Mouse (Mus musculus): ENCODE data around the gene Slc22a17.
"Not testable (repeated sequence)": the region's sequence is repeated elsewhere in the genome, so short reads cannot be mapped to it uniquely, and the experiment has no call there.

Gene Slc22a17

DNA sequence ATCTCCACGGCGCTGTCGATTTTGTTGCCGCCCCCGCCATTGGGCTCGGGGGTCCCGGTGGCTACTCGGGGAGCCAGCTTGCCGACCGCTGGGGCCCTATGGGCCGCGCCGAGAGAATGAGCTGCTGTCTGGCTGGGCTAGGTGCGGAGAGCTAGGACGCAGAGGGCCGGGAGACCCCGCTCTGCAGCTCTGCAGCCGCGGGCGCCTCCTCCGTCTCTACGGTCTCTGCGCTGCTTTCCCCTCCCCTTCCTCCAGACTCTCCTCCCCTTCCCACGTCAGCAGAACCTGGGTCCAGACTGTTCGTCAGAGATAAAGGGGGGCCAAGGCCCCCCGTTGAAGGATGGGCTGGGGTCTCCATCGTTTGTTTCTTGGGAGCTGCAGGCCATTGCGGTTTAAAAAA lies at the start of gene Slc22a17:
Gene Slc22a17 (minus strand): TSS at position 247 of the 400 bp plus-strand sequence.
- peak; percentile 54 for DNase-seq (ENCODE audit: low spot score)

DNA sequence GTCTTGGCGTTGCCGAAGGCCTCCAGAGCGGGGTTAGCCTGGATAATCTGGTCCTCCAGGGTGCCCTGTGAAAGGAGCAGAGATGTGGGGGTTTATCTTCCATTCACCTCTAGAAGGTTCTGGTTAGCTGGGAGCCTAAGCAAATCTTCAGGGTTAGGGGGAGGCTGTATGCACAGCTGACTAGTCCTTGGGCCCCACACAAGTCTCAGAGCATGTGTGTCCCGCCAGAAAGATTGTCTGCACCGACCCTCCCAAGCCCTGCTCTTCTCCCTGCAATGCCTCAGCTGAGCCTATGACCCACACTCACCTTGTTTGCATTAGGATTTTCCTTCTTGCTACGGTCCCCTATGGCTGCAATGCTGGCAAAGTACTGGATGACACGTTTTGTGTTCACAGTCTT lies 49.8 kb upstream of the Slc22a17 start:
- DNase-seq (ENCODE audit: low spot score): no peak

DNA sequence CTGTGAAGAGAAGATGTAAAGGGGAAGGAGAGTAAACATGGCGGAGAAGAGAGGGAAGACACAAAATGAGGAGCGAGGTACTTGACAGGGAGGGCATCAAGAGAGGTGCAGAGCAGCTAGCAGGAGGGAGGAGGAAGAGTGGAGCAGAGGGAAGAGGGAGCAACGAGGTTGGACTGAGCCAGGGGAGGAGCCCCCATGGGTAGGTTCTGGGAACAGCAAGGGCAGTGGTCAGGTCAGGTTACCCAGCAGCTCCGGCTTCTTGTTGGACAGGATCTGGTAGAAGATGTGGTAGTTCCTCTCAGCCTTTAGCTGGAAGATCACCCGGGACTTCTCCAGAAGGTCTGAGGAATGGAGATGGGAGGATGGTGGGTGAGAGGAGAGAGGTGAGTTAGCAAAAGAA lies 48.6 kb upstream of the Slc22a17 start:
- no peak for DNase-seq (ENCODE audit: low spot score)

DNA sequence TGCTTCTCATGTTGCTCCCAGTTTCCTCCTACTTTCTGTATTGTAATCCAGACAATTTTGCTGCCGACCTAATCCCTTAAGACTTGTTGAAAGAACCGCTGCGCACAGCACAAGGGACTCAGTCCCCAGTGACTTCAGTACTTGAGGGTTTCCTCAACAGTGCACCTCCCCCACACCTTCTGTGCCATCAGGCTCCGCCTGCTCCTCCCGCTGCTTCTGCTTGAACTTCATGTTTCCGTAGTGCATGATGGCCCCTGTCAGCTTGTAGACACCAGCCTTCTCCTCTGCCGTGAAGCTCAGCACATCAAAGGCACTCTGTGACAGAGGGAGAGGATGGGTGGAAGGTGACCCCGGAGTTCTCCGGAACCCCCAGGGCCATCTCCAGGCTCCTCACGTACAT lies 47.8 kb upstream of the Slc22a17 start:
- peak; percentile 12 for DNase-seq (ENCODE audit: low spot score)

DNA sequence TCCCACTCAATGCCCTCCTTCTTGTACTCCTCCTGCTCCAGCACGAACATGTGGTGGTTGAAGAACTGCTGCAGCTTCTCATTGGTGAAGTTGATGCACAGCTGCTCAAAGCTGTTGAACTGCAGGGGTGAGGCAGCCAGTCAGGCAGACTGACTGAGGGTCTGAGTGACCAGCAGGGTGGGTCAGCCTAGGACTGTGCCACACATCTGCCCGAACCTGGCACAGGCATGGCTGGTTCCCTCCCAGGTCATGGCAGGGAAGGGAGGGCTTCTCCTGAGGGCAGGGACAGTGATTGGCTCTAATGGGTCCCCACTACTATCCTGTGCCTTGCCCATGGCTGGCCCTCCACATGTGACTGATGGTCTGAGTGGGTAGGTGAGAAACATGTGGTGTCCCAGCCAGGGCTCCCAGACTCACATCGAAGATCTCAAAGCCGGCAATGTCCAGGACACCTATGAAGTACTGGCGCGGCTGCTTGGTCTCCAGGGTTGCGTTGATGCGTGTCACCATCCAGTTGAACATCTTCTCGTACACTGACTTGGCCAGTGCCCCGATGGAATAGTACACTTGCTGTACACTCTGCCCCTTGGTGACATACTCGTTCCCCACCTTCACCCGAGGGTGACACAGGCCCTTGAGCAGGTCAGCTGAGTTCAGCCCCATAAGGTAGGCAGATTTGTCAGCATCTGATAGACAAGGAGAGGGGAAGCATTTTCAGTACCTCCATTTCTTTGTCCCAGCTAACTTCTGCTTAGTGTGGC lies 47.1 kb upstream of the Slc22a17 start:
- DNase-seq (ENCODE audit: low spot score): not testable (repeated sequence)

DNA sequence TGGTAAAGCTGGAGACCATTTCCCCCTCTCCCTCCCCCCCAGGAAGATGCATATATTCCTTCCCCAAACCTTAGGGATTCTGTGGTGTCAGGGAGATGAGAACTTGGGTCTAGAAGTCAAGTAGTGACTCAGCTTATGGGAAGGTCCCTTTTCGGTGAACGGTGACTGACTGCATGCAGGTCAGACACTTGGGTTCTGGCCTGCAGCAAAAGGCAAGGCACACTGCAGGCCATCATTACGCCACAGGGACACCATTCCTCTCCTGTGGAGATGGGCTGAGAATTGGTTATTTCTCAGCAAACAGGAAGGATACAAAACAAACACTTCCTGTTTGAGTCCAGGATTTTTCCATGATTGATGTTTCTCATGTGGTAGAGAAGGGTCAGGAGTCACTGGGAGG lies 46.3 kb upstream of the Slc22a17 start:
- DNase-seq (ENCODE audit: low spot score): no peak

DNA sequence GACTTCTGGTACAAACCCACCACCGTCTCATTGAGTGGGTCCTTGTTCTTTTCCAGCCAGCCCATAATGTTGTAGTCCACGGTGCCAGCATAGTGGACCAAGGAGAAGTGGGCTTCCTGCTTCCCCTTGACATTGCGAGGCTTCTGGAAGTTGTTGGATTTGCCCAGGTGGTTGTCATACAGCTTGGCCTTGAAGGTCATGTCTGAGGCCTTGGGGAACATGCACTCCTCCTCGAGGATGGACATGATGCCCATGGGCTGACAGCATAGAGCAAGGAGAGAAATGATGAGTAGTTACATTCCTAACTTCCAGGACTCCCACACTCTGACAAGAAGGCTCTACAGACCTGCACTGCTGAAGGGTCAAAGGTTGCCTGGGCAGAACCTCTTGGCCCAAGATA lies 45.6 kb upstream of the Slc22a17 start:
- DNase-seq (ENCODE audit: low spot score): no peak

DNA sequence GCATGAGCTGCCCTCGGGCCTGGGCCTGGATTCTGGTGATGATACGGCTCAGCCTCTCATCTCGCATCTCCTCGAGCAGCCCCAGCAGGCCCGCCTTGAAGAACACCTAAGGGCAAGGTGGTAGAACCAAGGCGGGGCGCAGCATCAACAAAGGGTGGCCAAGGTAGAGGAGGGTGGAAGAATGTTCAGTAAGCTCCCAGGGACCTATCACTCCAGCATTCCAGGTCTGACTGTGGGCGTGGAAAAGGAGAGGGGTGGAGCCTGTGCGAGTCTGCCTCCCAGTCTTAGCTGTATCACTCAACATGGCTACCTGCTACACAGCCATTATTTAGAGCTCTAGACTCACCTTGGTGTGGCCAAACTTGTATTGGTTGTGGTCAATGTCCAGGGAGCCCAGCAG lies 43.6 kb upstream of the Slc22a17 start:
- no peak for DNase-seq (ENCODE audit: low spot score)

DNA sequence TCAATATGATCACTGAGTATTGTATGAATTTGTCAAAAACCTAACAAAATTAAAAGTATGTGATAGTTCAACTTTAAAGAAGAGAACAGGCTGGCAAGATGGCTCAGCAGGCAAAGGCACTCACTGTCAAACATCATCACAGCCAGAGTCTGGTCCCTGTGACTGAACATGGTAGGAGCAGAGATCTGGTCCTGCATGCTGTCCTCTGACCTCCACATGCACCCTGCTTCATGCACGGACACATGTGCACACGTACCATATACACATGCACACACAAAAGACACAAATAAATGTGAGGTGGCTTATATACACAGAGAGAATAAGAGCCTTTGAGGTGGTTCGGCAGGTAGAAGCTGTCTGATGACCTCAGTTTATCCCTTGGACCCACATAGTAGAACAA lies 42.5 kb upstream of the Slc22a17 start:
- DNase-seq (ENCODE audit: low spot score): no peak

DNA sequence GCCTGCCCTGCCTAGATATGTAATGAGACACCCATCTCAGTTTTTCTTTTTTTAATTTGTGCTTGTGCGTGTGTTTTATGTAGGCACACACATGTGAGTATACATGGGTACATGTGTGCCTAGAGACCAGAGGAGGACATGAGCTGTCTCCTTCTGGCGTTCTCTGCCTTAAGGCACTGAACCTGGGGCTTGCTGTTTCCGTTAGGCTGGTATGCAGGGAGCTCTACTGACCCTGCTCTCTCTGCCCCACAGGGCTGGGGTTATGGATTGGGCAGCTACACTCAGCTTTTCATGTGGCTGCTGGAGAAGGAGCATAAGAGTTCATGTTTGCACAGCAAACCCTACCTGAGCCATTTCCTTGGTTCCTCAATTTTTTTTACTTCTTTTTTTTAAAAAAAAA lies 41.5 kb upstream of the Slc22a17 start:
- no peak for DNase-seq (ENCODE audit: low spot score)

DNA sequence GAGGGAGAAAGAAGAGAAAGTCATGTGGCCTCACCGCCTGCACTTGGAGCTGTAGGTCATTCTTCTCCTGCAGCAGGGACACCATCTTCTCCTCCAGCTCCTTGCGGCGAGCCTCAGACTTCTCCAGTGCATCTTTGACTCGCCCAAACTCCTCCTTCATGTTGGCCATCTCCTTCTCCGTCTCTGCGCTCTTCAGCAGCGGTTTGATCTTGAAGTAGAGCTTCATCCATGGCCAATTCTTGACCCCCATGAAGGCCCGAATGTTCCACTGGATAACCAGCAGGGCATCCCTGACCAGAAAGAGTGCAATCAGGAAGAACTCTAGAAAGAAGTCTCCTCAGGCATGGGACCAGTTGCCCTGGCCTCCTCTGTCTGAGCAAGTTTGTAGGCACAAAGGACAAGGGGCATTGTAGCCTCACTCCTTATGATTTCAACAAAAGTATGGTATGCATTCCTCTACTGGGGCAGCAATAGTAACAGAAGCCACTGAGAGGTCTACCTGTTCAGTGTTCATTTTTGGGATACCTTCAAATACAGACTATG lies 40.8 kb upstream of the Slc22a17 start:
- no peak for DNase-seq (ENCODE audit: low spot score)

DNA sequence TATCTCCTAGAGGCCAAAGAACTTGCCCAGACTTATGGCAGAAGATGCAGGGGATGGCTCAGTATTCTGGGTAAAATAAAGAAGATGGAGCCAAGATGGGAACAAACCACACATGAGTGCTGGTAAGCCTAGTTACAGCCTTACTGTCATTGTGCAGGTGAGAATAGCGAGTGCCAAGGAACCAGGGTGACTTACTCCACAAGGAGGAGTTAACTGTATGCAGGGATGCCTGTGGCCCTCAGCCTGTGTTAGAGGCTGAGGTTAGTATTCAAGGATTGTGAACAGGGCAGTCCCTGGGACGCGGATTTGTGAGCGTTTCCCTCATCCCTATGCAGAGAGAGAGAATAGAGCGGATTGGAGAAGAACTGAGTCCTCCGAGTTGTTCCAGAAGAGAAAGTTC lies 38.7 kb upstream of the Slc22a17 start:
- no peak for DNase-seq (ENCODE audit: low spot score)

DNA sequence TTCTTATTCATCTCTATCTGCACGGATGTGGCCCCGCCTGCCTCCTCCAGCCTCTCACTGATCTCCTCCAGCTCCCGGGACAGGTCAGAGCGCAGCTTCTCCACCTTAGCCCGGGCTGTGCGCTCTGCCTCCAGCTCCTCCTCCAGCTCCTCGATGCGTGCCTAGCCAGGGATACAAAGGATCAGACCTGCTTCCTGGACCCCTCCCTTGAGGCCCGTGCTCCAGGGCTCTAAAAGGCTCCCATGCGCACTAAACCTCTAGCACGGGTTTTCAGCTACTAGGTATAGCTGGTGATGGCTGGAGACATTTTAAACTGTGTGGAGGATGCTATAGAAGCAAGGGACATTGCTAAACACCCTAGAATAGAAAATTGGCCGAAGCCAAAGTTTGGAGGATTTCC lies 37.6 kb upstream of the Slc22a17 start:
- DNase-seq (ENCODE audit: low spot score): no peak

DNA sequence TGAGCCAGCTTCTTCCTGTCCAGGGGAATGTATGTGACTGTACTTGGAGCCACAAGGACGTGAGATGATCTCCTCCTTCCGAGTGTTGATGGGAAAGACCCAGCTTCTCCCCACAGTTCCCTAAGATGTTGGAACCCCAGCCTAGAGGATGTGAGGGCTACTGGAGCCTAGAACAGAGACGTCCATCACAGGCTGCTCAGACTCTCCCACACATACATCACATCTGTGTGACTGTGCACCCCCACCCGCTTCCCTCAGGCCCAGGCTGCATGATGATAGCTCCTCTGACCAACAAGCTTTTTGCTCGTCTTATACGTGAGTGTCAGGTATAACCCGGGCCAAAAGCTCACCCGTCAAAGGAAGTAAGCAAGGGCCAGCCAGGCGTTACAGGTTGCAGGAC lies 35.8 kb upstream of the Slc22a17 start:
- DNase-seq (ENCODE audit: low spot score): no peak

DNA sequence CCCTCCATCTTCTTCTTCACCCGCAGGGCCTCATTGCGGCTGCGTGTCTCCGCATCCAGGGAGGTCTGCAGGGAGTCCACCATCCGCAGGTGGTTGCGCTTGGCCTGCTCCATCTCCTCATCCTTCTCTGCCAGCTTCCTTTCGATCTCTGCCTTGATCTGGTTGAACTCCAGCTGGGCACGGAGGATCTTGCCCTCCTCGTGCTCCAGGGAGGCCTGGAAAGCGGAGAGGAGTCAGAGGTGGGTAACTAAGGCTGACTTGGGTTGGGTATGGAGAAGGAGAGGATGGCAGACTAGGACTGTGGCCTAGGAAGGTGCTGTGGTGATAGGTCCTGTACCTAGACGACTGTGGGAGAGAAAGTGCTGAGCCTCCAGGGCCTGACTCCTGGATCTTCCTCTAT lies 34.1 kb upstream of the Slc22a17 start:
- not testable (repeated sequence) for DNase-seq (ENCODE audit: low spot score)

DNA sequence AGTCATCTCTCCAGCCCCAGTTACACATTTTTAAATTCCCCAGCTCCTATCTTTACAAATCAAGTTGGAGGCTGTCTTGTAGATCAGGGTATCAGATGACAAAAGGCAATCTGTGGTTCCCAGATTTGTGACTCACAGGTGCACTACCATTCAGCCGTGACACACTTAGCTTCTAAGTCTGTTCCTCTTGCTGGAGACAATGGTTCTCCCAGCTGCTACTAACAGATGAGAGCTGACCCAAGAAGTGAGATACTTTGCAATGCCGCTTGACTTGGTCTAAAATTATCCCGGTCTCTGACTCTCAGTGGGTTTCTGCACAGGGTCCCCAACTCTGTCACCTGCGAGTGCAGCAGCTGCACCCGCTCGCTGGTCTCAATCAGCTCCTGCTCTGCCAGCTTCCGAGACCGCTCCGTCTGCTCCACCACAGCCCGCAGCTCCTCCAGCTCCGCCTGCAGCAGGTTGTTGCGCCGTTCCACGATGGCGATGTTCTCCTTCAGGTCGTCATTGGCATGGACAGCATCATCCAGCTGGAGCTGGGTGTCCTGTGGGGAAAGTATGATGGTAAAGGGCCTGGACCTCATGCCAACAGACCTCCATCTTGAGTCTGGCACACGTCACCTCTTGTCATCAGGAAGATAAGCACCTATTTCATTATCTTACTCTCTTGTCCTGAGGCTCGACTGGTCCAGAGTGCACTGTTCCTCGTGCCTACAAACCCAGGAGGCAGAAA lies 33.2 kb upstream of the Slc22a17 start:
- no peak for DNase-seq (ENCODE audit: low spot score)

DNA sequence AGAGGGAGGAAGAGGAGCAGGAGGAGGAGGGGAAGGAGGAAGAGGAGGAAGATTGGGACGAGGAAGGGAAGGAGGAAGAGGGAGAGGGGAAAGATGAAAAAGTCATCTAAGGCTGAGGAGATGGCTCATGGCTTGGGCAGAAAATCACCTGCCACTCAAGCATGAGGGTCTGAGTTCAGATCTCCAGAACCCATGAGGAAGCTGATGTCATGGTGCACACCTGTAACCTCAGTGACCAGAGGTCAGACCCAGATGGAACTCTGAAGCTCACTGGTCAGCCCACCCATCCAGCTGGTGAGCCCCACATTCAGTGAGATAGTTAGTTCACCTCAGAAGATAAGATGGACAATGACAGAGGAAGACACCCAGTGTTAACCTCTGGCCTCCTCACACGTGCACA lies 32.0 kb upstream of the Slc22a17 start:
- DNase-seq (ENCODE audit: low spot score): no peak

DNA sequence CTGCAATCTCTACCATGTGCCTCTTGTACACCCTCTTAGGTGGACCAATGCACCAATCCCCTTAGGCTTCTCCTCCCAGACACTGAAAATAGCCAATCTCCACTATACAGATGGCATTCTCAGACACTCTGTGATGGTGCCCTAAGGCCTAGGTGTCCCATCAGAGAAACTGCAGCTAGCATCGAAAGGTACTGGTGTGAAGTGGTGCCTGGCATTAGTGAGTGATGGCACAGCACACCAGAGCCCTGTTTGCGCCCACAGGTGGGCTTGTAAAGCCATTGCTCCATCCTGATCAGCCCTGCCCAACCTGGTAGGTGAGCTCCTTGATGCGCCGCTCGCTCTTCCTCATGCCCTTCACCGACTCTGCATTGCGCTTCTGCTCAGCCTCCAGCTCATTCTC lies 31.0 kb upstream of the Slc22a17 start:
- no peak for DNase-seq (ENCODE audit: low spot score)

DNA sequence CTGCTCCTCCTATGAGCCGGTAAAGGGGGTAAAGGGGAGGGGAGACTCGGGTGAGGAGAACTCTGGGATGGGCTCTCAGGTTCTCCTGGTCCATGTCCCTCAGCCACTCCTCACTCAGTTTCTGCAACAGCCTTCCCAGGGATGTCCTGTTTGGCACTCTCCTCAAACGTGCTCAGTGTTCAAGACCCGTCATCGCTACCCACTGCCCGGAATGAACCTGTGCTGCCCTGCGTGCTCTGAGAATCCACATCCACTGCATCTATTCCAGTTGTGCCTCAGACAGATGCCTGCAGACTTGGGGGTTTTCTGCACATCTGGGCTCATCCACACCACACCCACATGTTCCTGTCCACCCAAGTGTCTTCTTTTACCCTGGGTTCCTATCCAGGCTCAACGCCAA lies 29.5 kb upstream of the Slc22a17 start:
- no peak for DNase-seq (ENCODE audit: low spot score)

DNA sequence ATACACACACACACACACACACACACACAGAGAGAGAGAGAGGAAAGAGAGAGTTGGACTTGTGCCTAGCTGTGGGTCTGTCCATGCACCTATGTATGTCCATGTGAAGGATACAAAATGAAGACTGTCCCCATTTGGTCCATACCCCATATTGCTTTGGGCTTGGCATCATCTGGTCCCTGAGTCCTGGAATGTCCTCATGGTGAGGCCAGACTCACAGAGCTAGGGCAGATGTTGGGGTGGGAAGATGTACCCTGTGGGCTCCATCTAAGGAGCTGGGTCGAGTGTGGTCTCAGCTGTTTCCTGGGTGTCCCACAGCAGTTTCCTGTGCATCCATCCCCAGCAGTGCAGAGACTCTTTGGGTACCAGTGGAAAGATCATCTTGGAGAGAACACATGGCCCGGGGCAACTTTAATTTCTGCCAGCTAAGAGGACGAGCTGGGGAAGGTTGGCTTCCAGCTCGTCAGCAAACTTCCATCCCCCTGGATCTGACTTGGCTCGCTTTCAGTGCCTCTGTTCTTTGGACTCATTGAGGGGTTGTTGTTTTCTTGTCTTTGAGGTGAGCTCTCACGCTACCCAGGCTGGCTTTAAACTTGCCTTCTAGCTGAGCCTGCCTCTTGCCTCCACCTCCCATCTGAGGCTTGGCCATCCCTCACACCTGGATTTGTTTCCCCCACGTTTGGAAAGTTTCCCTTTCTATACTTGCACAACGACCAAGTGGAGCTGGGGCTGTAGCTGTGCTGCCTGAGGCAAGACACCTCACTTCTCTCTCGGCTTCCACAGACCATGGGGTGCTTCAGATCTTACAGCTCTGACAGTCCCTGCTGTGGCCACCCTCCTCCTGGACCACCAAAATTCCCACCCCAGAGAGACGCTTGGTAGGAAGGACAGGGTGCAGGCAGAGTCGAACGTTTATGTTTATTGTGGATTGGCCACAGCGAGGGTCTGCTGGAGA lies 28.4 kb upstream of the Slc22a17 start:
- no peak for DNase-seq (ENCODE audit: low spot score)

DNA sequence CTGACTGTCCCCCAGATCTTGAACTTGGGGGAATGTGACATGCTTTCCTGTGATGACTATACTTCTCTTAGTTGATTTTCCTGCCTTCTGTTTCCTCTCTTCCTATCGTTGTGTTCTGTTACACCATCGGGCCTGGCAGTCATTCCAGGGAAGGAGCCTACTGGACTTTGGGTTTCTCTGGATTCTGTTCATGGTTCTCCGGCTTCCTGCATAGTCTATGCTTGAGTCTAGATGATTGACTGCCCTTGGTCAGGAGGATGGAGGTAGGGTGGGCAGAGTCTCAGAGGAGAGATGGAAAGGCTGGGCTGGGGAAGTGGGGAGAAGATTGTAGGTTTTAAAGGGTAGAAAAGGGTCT lies 27.2 kb upstream of the Slc22a17 start:
- no peak for DNase-seq (ENCODE audit: low spot score)

DNA sequence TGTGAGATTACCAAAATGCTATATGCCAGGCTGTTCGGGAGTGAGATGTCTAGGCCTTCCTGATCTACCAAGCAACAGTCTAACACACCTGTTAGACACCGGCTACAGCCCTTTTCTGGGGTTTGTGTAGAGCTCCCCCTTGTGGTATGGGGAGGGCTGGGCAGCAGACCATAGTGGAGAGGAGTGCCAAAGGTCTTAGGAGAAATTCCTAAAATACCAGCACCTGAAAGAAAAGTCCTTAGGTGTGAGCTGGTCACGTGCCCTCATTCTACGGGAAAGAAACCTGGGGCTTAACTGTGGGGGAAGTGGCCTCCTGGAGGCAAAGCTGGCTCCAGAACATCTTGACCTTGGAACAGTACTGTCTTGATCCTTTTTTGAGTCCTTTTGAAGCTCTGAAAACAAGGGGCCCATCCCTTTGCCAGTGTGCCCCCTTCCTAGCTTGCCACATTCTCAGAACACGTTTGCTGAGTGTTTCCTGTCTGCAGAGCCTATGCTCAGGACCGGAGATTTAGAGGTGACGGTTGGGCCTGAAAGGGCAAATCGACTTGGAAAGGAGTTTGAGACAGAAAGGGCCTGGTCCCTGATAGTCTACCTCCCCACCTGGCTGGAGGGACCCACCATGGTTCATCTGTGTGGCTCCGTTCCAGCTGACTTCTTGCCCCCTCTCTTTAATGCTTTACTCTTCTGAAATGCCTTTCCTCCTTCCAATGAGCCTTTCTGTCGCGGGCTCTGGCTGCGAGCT lies 26.7 kb upstream of the Slc22a17 start:
- DNase-seq (ENCODE audit: low spot score): peak; percentile 22

Measured in layer of hippocampus, adult 9-10 months (tissue).